Mouse (Mus musculus) c-Kit-positive CD71-negative TER-119-negative erythroid progenitor cells, embryonic 14.5 days (primary cell): ENCODE measurements around the gene Zdhhc15.
"Not testable (repeated sequence)": the region's sequence is repeated elsewhere in the genome, so short reads cannot be mapped to it uniquely, and the experiment has no call there.

ENCODE experiments used
- DNase-seq: peaks from one replicate; pipeline ENCODE4 v3.0.0-alpha.2; 2013; ENCODE audit warnings: low read depth

Gene Zdhhc15

DNA sequence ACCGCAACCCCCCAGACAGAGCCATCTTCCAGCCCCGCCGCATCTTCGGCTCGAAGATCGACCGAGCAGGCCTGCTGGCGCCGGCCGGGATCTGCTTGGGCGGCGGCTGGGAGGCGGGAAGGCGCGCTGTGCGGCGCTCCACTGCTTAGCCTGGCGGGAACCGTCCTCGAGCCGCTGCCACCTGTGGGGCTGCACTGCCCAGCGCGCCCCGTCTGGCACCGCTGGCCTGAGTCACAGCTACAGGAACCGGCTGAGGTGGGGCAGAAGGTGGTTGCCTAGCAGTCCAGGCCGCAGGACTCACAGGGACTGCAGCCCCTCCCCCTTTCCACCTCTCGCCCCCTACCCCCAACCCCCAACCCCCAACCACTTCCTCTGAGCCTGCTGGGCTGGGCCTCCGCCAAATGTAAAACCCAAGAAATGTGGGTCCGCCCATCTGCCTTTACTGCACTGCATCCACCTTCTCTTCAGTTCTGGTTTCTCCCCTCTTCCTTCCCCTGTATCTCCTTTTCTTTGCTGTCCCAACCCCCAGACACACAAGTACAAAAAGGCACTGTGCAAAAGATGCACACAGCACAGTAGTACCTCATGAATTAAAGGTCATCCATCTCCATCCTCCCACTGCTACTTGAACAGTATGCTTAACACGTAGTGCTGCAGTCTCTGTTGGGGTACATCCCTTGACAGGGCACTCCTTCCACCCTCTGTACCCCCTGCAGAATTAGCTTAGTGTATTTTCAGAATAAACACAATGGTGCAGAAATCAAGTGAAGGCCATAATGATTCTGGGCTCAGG is at the start of gene Zdhhc15:
Zdhhc15 (minus strand) TSS at position 308 of the 793 bp plus-strand sequence.
- no peak for DNase-seq

DNA sequence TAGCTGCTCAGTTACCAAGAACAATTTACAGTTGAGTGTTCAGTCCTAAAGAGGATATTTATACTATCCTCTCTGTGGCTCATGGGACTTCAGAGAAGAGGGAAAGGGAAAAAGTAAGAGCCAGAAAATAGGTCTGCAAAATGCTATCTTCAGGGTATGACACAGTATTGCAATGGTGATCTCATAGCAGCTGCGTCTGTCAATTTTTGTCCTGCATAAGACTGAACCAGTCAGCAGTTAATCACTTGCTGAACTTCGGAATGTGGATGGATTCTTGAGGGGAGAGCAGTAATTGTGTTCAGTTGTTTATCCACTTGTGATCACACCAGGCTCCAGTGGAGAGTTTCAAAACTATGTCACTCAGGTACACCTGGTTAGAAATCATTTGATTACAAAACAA is 37.1 kb upstream of the Zdhhc15 start:
- no peak for DNase-seq

DNA sequence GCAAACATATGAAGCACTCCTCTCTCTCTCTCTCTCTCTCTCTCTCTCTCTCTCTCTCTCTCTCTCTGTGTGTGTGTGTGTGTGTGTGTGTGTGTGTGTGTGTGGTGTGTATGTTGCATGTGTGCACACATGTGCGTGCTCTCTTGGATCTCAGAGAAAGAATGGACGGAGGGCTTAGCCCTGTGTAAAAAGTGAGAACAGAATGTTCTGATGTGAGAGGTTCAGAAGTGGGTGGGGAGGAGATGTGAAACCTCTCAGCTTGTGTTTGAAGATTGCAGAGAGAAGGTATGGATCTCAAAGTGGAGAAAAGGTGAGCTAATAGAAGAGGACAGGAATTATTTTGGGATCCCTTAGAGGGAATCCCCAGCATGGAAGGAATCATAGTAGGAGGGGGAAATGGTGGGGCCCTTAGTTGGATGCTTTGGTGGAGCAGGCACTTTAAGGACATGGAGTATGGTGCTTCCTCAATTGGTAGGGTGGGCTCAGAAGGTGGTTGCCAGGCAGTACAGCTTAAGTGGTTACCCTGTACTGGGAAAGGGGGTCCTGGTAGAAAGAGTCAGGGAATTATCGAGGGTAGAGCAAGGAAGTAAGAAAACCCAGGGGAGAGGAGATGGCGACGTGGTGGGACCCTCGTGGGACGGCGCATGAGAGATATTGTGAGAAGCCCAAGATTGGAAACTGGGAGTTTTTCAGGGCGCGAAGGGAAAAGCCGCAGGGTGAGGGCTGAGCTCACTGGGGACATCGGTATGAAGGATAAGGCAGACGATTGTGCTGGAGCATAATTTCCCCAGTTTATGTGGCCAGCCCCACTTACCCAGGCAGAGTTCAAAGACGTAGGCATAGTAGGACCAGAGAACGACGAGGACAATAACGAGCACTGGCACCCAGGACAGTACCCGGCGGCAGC is 761 bp downstream of the Zdhhc15 start:
- no peak for DNase-seq

DNA sequence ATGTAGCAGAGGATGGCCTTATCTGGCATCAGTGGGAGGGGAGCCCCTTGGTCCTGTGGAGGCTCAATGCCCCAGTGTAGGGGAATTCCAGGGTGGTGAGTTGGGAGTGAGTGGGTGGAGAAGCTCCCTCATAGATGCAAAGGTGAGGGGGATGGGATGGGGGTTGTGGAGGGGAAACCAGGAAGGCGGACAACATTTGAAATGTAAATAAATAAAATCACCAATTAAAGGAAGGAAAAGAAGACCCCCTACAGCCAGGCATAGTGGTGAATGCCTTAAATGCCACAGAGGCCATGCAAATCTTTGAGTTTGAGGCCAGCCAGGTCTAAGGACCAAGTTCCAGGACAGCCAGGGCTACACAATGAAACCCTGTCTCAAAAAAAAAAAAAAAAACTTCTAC is 13.9 kb downstream of the Zdhhc15 start:
- no peak for DNase-seq

DNA sequence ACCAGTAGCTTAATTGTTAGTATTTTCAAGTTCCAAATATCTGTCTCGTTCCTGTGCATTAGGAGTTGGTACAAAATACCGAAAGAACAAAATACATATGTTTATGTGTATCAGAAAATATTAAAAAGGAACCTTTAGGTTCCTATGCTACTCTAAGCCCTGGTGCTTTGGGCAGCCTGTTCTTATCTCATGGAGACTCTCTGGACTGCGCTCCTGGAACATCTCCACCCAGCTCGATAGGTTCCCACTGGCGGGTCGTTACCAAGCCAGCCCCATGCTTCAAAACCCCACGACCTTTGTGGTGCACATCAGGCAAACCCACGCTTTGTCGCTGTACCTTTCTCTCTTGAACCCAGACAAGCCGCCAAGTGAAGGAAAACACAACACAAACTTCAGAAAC is 58.3 kb downstream of the Zdhhc15 start:
- DNase-seq = no peak

DNA sequence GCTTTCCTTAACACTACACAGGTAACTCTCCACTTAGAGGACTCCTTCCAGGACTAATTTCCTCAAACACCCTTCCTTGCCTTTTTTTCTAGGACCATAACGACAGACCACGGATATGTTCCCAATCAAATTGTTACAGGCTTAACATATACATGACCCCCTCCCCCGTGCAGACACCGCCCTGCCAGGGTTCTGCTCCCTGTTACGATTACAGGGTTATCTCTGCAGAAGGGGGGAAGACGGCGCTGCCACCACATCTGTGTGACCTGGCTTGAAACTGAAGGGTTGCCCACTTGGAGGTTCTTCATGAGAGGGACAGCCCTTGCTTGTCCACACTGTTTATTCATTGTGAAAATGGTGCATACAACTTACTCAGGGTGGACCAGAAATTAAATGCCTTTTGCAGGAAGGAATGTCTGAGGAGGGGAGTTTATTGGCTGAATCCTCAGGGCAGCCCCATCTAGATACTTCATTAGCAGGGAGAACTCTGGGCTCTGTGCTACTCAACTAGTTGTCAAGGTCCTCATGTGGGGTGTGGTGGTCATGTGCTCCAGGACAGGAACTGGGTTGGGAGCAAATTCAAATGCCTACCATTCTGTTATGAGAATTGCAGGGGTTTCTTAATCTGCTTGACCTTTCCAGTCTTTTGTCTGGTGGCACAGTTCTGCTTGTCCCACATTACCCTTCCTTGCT is 67.0 kb downstream of the Zdhhc15 start:
- not testable (repeated sequence) for DNase-seq

DNA sequence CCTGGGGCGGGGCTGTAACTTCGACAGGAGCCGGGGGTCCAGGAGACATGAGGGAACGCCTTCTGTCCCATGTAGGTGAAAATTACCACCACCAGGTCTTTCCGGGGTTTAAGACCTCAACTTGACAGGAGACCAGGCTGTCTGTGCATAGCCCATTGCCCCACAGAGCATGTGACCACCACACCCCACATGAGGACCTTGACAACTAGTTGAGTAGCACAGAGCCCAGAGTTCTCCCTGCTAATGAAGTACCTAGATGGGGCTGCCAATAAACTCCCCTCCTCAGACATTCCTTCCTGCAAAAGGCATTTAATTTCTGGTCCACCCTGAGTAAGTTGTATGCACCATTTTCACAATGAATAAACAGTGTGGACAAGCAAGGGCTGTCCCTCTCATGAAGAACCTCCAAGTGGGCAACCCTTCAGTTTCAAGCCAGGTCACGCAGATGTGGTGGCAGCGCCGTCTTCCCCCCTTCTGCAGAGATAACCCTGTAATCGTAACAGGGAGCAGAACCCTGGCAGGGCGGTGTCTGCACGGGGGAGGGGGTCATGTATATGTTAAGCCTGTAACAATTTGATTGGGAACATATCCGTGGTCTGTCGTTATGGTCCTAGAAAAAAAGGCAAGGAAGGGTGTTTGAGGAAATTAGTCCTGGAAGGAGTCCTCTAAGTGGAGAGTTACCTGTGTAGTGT is 68.5 kb downstream of the Zdhhc15 start:
- DNase-seq = not testable (repeated sequence)

DNA sequence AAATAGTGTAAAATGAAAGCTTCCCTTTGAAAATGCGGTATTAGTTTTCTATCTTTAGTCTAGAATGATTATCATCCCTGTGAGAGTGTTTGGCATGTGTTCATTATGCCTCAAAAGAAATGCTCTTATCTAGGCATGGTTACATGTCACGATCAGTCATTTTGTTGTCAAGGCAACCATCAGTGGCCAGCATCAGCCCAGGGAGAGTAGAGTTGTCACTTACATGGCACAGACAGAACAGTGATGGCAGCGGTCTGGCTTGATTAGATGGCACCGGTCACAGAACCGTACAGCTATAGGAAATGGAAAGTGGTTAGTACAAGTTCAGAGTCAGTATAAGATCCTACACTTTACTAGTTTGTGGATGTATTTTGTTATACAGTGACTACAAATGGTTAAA is 96.9 kb downstream of the Zdhhc15 start:
- no peak for DNase-seq

DNA sequence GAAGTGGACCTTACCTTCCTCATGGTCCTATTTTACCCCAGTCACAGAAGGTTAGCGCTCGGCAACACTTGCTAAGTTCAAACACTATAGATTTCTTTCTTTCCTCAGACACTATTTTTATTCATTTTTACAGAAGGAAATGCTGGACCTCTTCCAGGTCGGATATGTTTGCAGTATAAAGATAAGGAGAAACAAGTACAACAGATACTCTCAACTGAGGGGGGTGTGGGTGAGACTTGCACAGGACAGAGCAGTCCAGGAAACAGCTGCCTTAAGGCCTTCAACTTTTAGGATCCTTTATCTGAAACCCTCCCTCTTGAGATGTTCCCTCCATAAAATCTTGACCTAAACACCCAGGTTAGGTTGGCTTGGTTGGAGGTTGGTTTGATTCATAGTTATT is 103.4 kb downstream of the Zdhhc15 start:
- DNase-seq = peak; percentile 16

DNA sequence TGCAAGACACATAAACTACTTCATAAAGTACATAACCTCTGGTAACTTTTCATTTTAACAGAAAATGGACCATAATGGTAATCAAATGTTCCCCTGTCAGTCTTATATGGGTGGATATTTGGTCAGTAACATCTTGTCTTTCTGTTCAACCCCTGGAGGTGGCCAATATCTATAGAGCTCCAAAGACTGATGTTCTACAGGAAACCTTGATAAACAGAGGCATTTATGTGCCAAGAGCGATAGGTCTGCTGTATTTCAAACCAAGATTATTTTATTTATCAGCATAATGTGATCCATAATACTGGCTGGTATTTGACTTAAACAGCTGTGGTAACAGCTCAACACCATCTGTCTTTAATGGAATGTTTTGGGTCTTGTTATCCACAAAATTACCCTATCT is 125.6 kb downstream of the Zdhhc15 start:
- DNase-seq = no peak

DNA sequence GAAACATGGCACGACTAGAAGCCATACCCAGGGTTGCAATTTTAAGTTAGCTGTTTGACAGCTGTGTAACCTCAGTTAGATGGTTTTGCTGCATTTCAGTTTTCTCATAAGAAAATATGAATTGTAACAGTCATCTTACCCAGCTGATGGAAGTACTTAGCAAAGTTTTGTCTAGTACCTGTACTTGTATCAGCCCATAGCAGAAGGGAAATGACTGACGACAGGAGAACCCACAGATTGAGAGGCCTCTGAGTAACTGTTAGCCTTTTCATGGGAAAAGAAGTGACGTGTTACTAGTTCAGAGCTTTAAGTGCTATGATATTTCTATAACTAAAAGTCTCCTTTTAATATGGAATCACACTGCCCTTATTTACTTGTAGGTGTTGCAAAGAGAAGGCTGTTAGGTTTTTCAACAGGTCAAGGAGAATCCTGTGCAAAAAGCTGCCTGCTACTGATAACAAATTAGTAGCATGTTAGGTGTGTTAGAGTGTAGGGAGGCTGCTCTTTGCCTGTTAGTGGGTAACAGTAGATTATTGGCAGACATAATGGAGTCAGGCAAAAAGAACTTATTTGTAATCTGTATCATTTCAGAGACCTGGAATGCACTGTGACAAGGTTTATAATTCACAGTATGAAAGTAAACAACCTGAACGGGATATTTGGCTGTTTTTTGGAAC is 126.8 kb downstream of the Zdhhc15 start:
- no peak for DNase-seq

DNA sequence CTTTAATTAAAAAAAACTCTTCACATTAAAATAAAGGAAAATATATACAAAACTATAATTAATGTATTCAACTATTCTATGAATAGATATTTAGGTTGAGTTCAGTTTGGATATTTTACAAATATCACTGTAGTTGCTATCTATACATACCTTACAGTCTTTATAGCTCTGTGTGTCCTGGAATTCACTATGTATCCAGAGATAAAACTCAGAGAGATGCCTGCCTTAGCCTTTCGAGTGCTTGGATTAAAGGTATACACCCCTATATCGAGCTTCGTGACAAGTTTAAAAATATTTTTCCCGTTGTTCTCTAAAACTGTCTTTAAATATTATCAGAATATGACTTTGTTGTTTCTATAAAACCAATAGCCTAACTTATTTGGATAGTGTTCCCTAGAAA is 128.2 kb downstream of the Zdhhc15 start:
- DNase-seq = no peak

DNA sequence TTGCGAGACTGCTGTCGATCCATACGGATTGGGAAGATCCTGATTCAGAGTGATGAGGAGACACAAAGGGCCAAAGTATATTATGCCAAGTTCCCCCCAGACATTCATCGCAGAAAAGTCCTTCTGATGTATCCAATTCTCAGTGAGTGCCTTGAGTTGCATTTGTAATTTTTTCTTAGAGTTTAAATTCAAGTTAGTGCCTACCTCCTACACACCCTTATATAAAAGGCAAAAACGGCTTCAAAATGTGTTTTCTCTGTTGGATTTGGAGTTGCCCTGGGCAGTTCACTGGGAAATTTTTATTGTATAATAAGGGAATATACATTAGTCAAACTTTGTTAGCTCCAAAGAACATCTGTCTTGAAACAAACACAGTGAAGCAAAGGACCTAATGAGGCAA is 169.1 kb downstream of the Zdhhc15 start:
- DNase-seq = no peak

DNA sequence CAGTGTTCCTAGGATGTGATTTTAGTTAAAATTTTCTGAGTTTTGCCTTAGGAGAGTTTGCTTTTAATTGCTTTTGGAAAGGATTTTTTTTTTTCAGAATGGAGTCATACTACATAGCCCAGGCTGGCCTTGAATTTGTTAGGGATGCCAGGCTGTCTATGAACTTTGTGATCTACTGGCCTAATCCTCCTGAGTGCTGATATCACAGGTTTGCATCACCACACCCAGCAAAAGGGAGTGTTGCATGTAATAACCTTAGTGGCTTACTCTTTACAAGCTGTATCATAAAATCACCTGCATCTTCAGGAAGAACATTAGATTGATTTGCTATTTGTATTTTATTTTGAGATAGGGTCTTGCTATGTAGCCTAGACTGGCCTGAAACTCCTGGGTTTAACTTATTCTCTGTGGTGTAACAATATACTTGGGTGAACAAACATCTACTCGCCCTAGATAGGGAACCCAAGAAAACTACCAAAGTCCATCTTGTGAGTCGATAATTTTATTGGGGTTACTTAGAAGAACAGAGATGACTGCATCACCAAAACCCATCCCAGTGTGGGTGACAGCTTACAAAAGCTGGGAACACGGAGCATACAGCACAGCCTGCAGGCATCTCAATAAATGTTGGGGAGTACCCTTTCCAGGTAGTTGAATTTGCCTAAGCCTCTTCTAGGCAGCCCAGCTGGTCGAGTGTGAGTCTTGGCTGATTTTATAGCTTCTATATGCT is 181.1 kb downstream of the Zdhhc15 start:
- no peak for DNase-seq

DNA sequence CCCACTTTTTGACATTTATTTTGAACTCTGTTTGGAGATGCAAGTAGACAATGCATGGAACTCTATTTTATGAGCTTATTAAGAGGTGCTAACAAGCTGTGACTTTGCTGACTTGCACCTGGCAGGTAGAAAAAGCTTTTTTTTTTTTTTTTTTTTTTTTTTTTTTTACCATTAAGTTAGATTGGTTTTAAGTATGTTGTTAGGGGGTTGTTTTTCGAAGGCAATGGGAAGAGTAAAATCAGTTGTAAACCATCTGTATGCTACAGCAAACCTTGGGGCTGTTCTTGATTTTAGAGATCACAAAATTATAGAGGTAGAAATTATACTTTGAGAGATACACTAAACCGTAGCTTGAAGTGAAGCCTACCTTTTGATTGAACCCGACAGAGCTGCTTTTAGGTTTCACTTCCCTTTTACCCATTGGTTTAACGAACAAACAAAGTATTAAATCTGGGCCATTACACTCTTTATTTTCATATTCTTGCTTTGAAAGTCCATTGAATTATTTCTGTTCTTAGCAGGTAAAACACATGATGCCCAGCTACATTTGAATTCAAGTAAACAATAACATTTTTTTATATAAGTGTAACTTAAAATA is 181.9 kb downstream of the Zdhhc15 start:
- no peak for DNase-seq

DNA sequence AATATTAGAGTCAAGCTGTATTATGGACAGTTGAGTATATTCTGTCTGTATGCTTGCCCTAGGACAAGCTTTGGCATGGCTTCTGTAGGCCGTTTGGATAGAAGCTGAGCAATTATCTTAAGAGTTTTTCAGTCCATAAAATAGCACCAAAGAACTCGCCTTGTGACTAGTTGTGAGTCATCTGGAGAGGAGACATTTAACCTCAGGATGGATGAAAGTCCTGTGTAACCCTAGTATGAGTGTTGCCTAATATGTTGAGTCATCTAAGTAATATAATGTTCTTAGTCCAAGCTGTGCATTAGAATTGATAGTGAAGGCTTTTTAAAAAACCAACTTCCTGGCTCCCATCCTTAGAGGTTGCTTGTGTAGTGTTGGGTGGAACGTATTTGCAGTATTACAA is 182.8 kb downstream of the Zdhhc15 start:
- DNase-seq = no peak
